Mouse (Mus musculus) CD4-positive, CD25-positive, alpha-beta regulatory T cell (primary cell): Measurements from ENCODE around the gene Tspan4. TPM values are rescaled to one million over a fixed set of nuclear protein-coding genes. Genes with fewer than 3 reads are reported as not detected.

Experiments
- polyA plus RNA-seq: library from polyadenylated mRNA; unstranded; fragments of 100-300 nt; shearing (Covaris generic); gene quantifications from one replicate; pipeline ENCODE4 v1.2.1, GENCODE M21; 2017

Tspan4 gene
- polyA plus RNA-seq: 1.9 TPM

DNA sequence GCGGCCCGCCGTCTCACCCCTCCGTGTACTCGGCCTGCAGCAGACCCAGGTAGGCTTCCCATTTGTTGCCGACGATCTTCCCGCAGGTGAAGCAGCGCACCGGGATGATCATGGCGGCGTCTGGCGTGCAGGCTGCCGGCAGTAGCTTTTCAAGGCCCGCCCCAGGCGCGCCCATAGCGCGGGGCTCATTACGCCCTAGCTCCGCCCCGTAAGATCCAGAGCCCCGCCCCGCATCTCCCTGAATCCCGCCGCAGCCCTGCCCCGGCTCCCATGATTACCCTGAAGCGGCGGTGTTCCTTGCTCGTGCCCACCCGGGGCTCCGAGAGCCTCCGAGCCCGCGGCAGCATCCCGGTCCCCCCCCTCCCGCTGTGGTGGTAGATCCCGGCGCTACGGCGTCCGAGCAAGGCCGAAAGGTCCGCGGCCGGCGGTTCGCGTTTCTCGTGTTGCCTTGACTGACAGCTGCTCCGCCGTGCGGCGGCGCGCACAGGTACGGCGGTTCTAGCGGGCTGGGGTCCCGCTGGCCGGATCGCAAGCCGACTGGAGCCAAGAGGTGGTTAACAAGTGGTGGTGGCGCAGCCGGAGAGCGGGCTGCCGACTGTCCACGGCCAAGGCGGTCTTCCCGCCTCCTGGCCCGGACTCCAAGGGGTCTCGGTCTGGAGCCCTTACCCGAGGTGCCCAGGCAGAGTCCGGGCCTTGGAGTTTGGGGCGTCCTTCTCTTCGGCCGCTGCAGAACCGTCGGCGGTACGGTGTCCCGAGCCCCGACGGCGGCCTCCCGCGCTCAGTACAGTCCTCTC is at the start of gene Tspan4, which contains the start of gene Polr2l:
TSS of gene Tspan4 (plus strand) at position 230 of the 794 bp plus-strand sequence.
TSS of gene Polr2l (minus strand) at position 122 of the 794 bp plus-strand sequence.

GRCm38 (mm10) chr7:141429310-141429709 is 45.7 kb upstream of the Tspan4 start, which contains the start of gene Cend1:
Cend1 (minus strand) TSS chr7:141429491.

GRCm38 (mm10) chr7:141437178-141438120 is 37.6 kb upstream of the Tspan4 start, which contains the start of gene Slc25a22:
Slc25a22 (minus strand) TSS chr7:141437892.

GRCm38 (mm10) chr7:141443828-141444237 is 31.2 kb upstream of the Tspan4 start, which contains the start of gene Pidd1:
Pidd1 (minus strand) TSS chr7:141444025.

DNA sequence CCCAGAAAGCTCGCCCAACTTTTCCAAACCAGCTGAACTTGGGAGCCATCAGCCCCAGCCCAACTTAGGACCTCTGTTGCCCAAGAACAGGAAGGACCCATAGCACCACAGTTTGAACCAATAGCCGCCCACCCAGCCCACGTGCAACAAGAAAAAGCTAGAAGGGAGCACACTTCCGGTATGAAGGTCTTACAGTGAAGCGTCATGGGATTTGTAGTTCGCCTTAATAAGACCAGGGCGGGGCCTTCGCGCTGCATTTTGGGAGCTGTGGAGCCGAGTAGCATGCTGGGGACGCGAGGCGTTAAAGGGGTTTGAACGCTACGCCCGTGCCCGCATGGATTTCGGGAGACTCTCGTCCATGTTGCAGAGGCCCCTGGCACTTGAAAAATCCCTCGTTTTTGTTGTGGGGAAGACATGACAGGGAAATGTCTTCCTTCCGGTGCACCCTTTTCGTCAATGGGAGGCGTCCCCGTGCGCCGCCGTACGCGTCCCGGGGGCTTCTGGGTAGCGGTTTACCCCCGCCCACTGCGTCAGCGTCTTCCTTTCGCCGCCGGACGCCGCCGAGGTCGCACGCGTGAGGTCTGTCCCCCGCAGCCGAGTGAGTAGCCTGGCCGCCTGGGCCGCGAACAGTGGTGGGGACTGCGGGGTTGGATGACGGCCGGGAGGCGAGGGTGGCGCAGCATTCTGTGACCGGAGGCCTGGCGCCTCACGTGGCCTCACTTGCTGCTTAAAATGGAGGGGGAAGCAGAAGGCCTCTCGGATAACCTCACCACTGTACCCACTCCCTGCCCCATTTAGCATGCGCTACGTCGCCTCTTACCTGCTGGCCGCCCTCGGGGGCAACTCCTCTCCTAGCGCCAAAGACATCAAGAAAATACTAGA is 27.7 kb upstream of the Tspan4 start, which contains the start of gene Rplp2:
TSS of gene Rplp2 (plus strand) at position 261 of the 882 bp plus-strand sequence.

DNA sequence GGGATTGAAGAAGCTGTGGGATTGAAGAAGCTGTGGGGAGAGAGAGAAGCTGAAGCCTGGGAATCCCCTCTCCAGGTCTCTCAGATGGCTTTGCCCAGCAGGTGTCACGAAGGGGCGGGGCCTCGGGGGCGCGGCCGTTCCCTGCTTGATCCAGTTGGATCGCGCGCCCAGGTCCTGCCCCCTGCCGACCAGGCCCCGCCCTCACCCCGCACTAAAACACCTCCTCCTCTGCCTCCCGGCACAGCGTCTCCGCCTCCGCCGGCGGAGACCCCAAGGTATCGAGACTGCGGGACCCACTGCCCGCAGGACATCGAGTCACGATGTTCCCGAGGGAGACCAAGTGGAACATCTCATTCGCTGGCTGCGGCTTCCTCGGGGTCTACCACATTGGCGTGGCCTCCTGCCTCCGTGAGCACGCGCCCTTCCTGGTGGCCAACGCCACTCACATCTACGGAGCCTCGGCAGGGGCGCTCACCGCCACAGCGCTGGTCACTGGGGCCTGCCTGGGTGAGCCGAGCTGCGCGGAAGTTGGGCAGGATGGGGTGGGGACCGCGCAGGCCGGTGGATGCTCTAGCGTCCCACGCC is 20.0 kb upstream of the Tspan4 start, which contains the start of gene Pnpla2:
TSS of gene Pnpla2 (plus strand) at position 232 of the 585 bp plus-strand sequence.

DNA sequence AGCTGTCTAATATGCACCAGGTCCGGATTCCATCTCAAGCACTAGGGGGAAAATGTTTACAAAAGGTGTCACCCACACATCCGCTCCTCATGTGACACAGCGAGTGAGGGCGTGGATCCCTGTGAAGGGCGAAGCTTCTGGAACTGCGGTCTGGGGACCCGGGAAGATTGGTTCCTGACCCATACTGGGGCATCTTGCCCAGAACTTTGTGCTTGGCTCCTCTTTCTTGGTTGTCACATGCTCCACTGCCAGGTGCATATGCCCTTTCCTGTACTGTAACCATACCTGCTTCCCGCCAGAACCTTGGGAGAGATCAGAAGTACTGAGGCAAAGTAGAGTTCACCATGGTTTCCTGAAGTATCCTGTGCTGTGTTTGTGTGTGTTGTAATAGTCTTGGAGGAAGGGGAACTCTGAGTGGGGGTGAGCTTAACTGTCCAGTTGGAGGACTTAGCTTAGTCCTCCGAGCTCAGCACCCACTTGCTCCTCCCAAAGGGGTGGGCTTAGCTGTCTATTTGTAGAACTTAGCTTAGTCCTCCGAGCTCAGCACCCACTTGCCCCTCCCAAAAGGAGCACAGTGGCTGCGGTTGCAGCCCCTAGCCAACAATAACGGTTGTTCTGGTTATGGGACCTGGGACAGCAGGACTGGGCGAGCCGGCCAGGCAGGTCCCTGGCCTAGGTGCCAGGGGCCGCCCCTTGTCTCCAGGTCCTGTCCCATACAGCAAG is 14.5 kb upstream of the Tspan4 start, which contains the start of gene Cracr2b:
TSS of gene Cracr2b (plus strand) at position 704 of the 723 bp plus-strand sequence.

GRCm38 (mm10) chr7:141467230-141468030 is 7.6 kb upstream of the Tspan4 start, which contains the start of gene Cd151:
Cd151 (plus strand) TSS chr7:141467392.

DNA sequence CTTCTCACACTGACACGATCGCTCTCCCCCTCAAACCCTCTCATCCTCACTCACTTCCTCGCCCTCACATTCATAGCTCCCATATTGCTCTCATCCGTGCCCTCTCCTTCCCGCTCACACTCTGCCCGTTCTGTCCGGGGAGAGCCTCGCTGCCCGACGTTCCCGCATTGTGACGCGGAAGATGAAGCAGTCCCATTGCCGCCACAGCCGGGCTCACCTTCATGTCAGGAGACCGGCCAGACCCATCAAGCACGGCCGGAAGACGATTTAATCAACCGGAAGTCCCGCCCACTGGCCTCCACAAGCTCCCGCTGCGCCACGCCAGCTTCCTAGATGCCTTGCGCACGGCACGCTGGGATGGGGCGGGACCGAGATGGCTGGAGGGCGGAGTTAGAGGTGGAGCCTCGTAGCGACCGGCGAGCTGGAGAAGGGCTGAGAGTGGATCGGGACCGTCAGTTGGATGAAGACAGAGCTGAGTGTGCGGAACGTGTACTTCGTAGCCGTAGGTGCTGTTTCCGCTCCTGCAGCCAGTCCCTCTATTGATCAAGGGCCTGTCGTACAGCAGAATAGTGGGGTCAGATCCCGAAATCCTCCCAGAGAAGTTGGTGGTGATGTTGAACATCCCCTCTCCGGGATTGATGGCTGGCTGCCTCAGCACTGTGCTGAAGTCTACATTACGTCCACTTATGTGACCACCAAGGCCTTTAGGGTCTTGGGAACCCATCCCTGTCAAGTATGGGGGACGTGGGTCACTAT is 64.7 kb downstream of the Tspan4 start, which contains the start of gene Chid1:
TSS of gene Chid1 (minus strand) at position 302 of the 756 bp plus-strand sequence.

Other genes with a start within 250 kb of the Tspan4 start
- gene Phrf1, start 246.5 kb upstream of the Tspan4 start, polyA plus RNA-seq: 99.1 TPM
- 129 TPM for gene Irf7, start 208.8 kb upstream of the Tspan4 start, polyA plus RNA-seq
- gene Cdhr5, start 198.5 kb upstream of the Tspan4 start, polyA plus RNA-seq: not detected
- not detected for gene Sct, start 196.1 kb upstream of the Tspan4 start, polyA plus RNA-seq
- not detected for gene Drd4, start 183.2 kb upstream of the Tspan4 start, polyA plus RNA-seq
- 71.1 TPM for gene Deaf1, start 147.6 kb upstream of the Tspan4 start, polyA plus RNA-seq
- gene Tmem80, start 147.5 kb upstream of the Tspan4 start, polyA plus RNA-seq: 49.0 TPM
- 0.06 TPM for gene Eps8l2, start 136.4 kb upstream of the Tspan4 start, polyA plus RNA-seq
- gene Taldo1, start 83.0 kb upstream of the Tspan4 start, polyA plus RNA-seq: 309 TPM
- gene Gatd1, start 61.1 kb upstream of the Tspan4 start, polyA plus RNA-seq: 82.3 TPM
- gene Cend1, start 45.7 kb upstream of the Tspan4 start, polyA plus RNA-seq: 0.37 TPM
- gene Slc25a22, start 37.3 kb upstream of the Tspan4 start, polyA plus RNA-seq: 75.9 TPM
- 12.2 TPM for gene Pidd1, start 31.2 kb upstream of the Tspan4 start, polyA plus RNA-seq
- 1,397 TPM for gene Rplp2, start 27.9 kb upstream of the Tspan4 start, polyA plus RNA-seq
- 75.2 TPM for gene Pnpla2, start 20.0 kb upstream of the Tspan4 start, polyA plus RNA-seq
- not detected for gene Cracr2b, start 14.1 kb upstream of the Tspan4 start, polyA plus RNA-seq
- 9.0 TPM for gene Cd151, start 7.8 kb upstream of the Tspan4 start, polyA plus RNA-seq
- 28.5 TPM for gene Polr2l, start 108 bp upstream of the Tspan4 start, polyA plus RNA-seq
- gene Chid1, start 64.6 kb downstream of the Tspan4 start, polyA plus RNA-seq: 22.6 TPM
- gene Ap2a2, start 86.9 kb downstream of the Tspan4 start, polyA plus RNA-seq: 55.7 TPM
- gene Muc6, start 180.1 kb downstream of the Tspan4 start, polyA plus RNA-seq: not detected
- gene Muc2, start 215.1 kb downstream of the Tspan4 start, polyA plus RNA-seq: not detected